Mouse (Mus musculus) liver, adult 2 months (tissue): ENCODE results near the gene Cdkl3.
"Not testable (repeated sequence)": the region's sequence is repeated elsewhere in the genome, so short reads cannot be mapped to it uniquely, and the experiment has no call there.

ENCODE experiments used
- CTCF ChIP-seq: fragments of 200-500 bp; IDR thresholded peaks from 2 replicates; pipeline ENCODE4 v1.5.1; 2011; ENCODE audit warnings: low read depth, low read length, control low read depth
- POLR2A ChIP-seq: fragments of 200-500 bp; IDR thresholded peaks from 2 replicates; pipeline ENCODE4 v1.6.1; 2011; ENCODE audit warnings: low read length, control low read depth; ENCODE audit not compliant: insufficient read depth; ENCODE audit errors: extremely low read depth

DNA sequence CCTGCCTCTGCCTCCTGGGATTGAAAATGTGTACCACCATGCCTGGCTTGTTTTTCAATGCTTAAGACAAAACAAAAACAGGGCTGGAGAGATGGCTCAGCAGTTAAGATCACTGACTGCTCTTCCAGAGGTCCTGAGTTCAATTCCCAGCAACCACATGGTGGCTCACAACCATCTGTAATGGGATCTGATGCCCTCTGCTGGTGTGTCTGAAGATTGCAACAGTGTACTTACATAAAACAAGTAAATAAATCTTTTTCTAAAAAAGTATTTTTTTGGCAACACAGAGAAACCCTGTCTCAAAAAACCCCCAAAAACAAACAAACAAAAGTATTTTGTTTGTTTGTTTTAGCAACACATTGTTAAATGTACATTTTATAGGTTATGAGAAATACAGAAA is 116.4 kb downstream of the Cdkl3 start:
- TF ChIP-seq POLR2A, result not testable (repeated sequence)
- TF ChIP-seq CTCF, result 0 out of 2 replicates have a peak, but pooled peaks have one; percentile 5
